Mouse (Mus musculus) layer of hippocampus, adult 2 months (tissue): ENCODE results near the gene Shisal2b. TPM values are rescaled to one million over a fixed set of nuclear protein-coding genes. Genes with fewer than 3 reads are reported as not detected.
"Not testable (repeated sequence)": the region's sequence is repeated elsewhere in the genome, so short reads cannot be mapped to it uniquely, and the experiment has no call there.

ENCODE experiments used
- DNase-seq, 2 experiments: peaks; one replicate each; pipeline ENCODE4 v3.0.0; 2022; ENCODE audit warnings: low spot score in 2 of 2
- H3K27ac ChIP-seq: fragments of 200-600 bp; 2 replicates; pipeline ENCODE4 v1.8.1; 2022
- H3K4me3 ChIP-seq: fragments of 200-600 bp; 2 replicates; pipeline ENCODE4 v1.8.1; 2022; ENCODE audit warnings: mild to moderate bottlenecking
- CTCF ChIP-seq: fragments of 200-600 bp; conservative IDR thresholded peaks from 2 replicates; pipeline ENCODE4 v1.8.1; 2022; ENCODE audit warnings: antibody characterized with exemption, mild to moderate bottlenecking, moderate library complexity
- long read RNA-seq, 2 experiments: library from polyadenylated mRNA; stranded (forward); transcript quantifications; one replicate each; pipeline ENCODE4 v2.0.0; 2021; ENCODE audit warnings: borderline mapping rate in 2 of 2
- total RNA-seq, 2 experiments: library from RNA; stranded (reverse); gene quantifications; 2 replicates each; pipeline ENCODE4 v1.2.3; 2021

Shisal2b gene
- total RNA-seq: under 1 TPM; 0.38 to 0.54 TPM
- long read RNA-seq, experiment 1, partial matches to known transcripts: 0 of 2 reads
- long read RNA-seq, experiment 1, other reads (novel, unspliced or antisense): 1 of 2 reads
- long read RNA-seq, experiment 2, partial matches to known transcripts: 0 of 1 reads
- long read RNA-seq, experiment 2, other reads (novel, unspliced or antisense): 0 of 1 reads

- no peak within 1 kb of the TSS for H3K27ac ChIP-seq
- no peak for TF ChIP-seq CTCF
Observed at GRCm38 (mm10) chr13:104863127-104863979, at the start of gene Shisal2b. TSS of gene Shisal2b (minus strand) at chr13:104863893.

GRCm38 (mm10) chr13:104911626-104912025 lies 47.9 kb upstream of the Shisal2b start:
- not testable (repeated sequence) for H3K27ac ChIP-seq, H3K4me3 ChIP-seq

More at GRCm38 (mm10) chr13:104863127-104863979, at the start of gene Shisal2b:
- peak in 1 of 2 experiments; percentile 13 for DNase-seq
- H3K4me3 ChIP-seq: peak within 1 kb of the TSS; percentile 59

GRCm38 (mm10) chr13:104911006-104911405 lies 47.3 kb upstream of the Shisal2b start:
- DNase-seq, H3K27ac ChIP-seq, H3K4me3 ChIP-seq: not testable (repeated sequence)

More at GRCm38 (mm10) chr13:104911626-104912025, 47.9 kb upstream of the Shisal2b start:
- DNase-seq: not testable (repeated sequence)

GRCm38 (mm10) chr13:104908691-104909090 lies 45.0 kb upstream of the Shisal2b start:
- no peak for DNase-seq
- no peak overlapping the region for H3K4me3 ChIP-seq
- no peak for TF ChIP-seq CTCF

GRCm38 (mm10) chr13:104894771-104895170 lies 31.1 kb upstream of the Shisal2b start:
- Histone ChIP-seq H3K27ac (no peak overlapping the region), H3K4me3 (no peak overlapping the region)
- no peak for TF ChIP-seq CTCF
- no peak for DNase-seq

More at GRCm38 (mm10) chr13:104908691-104909090, 45.0 kb upstream of the Shisal2b start:
- H3K27ac ChIP-seq: no peak overlapping the region

GRCm38 (mm10) chr13:104892337-104892736 lies 28.6 kb upstream of the Shisal2b start:
- DNase-seq: no peak
- Histone ChIP-seq H3K4me3 (no peak overlapping the region), H3K27ac (no peak overlapping the region)
- no peak for TF ChIP-seq CTCF

- no peak for DNase-seq
- no peak overlapping the region for H3K27ac ChIP-seq
- no peak overlapping the region for H3K4me3 ChIP-seq
- no peak for TF ChIP-seq CTCF
Observed at GRCm38 (mm10) chr13:104886308-104887032, 22.8 kb upstream of the Shisal2b start.

GRCm38 (mm10) chr13:104883566-104884249 lies 20.0 kb upstream of the Shisal2b start:
- TF ChIP-seq CTCF: no peak
- Histone ChIP-seq H3K27ac (no peak overlapping the region), H3K4me3 (no peak overlapping the region)
- no peak for DNase-seq

GRCm38 (mm10) chr13:104878508-104878907 lies 14.8 kb upstream of the Shisal2b start:
- no peak for DNase-seq
- Histone ChIP-seq H3K4me3 (no peak overlapping the region), H3K27ac (no peak overlapping the region)
- TF ChIP-seq CTCF: no peak

- Histone ChIP-seq H3K27ac (no peak overlapping the region), H3K4me3 (no peak overlapping the region)
- TF ChIP-seq CTCF: no peak
- no peak for DNase-seq
Observed at GRCm38 (mm10) chr13:104869907-104870306, 6.2 kb upstream of the Shisal2b start.

- DNase-seq: no peak
- no peak overlapping the region for H3K4me3 ChIP-seq
- no peak overlapping the region for H3K27ac ChIP-seq
- no peak for TF ChIP-seq CTCF
Observed at GRCm38 (mm10) chr13:104866726-104867125, 3.0 kb upstream of the Shisal2b start.

- H3K4me3 ChIP-seq: no peak overlapping the region
- no peak for DNase-seq
- H3K27ac ChIP-seq: no peak overlapping the region
- TF ChIP-seq CTCF: no peak
Observed at GRCm38 (mm10) chr13:104853645-104854044, 10.0 kb downstream of the Shisal2b start.
